Mouse (Mus musculus) neural tube, embryonic 13.5 days (tissue): ENCODE data around the gene Glrb. TPM values are rescaled to one million over a fixed set of nuclear protein-coding genes. Genes with fewer than 3 reads are reported as not detected.

ENCODE experiments used
- ATAC-seq: fragments of 200-750 bp; cut with Nextera tagmentation; 2 replicates; pipeline ENCODE4 v1.8.0; 2017; ENCODE audit warnings: low read depth, mild to moderate bottlenecking, moderate TSS enrichment, moderate library complexity
- H3K27ac ChIP-seq: fragments of 300-500 bp; sonication (generic); replicated peaks from 2 replicates; pipeline ENCODE4 v1.5.1; 2015; ENCODE audit warnings: moderate library complexity, mild to moderate bottlenecking, inconsistent platforms
- H3K27me3 ChIP-seq: fragments of 300-500 bp; sonication (generic); 2 replicates; pipeline ENCODE4 v1.6.1; 2015; ENCODE audit warnings: mild to moderate bottlenecking, inconsistent platforms
- H3K36me3 ChIP-seq: fragments of 300-500 bp; sonication (generic); 2 replicates; pipeline ENCODE4 v1.6.1; 2015; ENCODE audit warnings: mild to moderate bottlenecking, inconsistent platforms
- H3K4me1 ChIP-seq: fragments of 300-500 bp; sonication (generic); replicated peaks from 2 replicates; pipeline ENCODE4 v1.6.1; 2015; ENCODE audit warnings: inconsistent platforms
- H3K4me2 ChIP-seq: fragments of 300-500 bp; sonication (generic); 2 replicates; pipeline ENCODE4 v1.6.1; 2015; ENCODE audit warnings: inconsistent platforms, mild to moderate bottlenecking, moderate library complexity
- H3K4me3 ChIP-seq: fragments of 300-500 bp; sonication (generic); 2 replicates; pipeline ENCODE4 v1.5.1; 2015; ENCODE audit warnings: mild to moderate bottlenecking, inconsistent platforms
- H3K9ac ChIP-seq: fragments of 300-500 bp; sonication (generic); 2 replicates; pipeline ENCODE4 v1.6.1; 2015; ENCODE audit warnings: moderate library complexity, mild to moderate bottlenecking, inconsistent platforms
- H3K9me3 ChIP-seq: fragments of 300-500 bp; sonication (generic); 2 replicates; pipeline ENCODE4 v1.6.1; 2016; ENCODE audit warnings: inconsistent platforms
- WGBS: fragments of 180-500 bp; shearing (Covaris S2); methylation state at CpG from one replicate; pipeline ENCODE4 v1.1.7; 2015; 5-methylcytosine and 5-hydroxymethylcytosine counted together
- polyA plus RNA-seq: library from polyadenylated mRNA; unstranded; fragments of >200 nt; fragmentation: Nextera tagmentation; extraction: Ambion mirVana; gene quantifications from 2 replicates; pipeline ENCODE4 v1.2.1, GENCODE M21; 2015

Glrb gene
- polyA plus RNA-seq, 1 experiment from 2014 or later, result 22.7 TPM

DNA sequence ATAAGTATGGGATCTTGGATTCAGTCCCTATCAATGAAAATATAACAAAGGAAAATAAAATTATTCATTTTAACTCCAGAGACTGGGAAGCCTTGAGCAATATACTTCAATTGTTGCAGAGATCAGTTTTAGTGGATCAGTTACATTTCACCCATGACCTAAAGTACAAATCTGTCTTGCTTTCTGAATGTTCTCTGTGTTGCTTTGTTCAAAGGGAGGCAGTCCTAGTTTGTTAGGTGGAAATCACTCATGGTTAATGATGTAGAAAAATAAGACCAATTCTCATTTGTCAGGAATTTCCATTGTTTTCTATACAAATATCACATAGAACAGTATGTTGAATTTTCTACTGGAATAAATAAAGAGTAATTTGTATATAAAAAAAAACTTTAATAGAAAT, 99.7 kb downstream of the Glrb start:
- no peak overlapping the region for H3K4me2 ChIP-seq
- no peaks in the 10 kb centered on the region for H3K4me1 ChIP-seq
- no peak for ATAC-seq
- H3K9ac ChIP-seq, result no peak overlapping the region
- H3K9me3 ChIP-seq, result no peaks in the 10 kb centered on the region
- no peaks in the 10 kb centered on the region for H3K36me3 ChIP-seq
- H3K4me3 ChIP-seq, result no peak overlapping the region
- H3K27me3 ChIP-seq, result no peaks in the 10 kb centered on the region
- H3K27ac ChIP-seq, result no peak overlapping the region

DNA sequence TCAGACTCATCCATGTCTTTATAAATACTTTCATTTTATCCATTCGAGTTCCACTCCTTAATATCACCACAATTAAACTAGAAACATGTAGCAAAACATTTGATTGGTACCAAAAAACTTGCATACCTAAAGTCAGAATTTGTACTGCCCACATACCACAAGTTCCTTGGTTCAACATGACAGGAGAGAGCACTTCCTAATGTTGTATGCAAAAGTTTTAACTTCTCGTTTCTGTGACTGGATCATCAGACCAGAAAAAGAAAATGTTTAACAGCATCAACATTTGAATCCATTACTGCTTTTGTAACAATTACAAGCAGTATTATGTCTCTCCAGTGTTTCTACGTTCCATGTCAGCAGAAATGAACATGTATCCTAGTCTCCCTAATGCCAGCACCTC, 101.2 kb downstream of the Glrb start:
- no peaks in the 10 kb centered on the region for H3K9me3 ChIP-seq
- no peak overlapping the region for H3K4me2 ChIP-seq
- H3K4me1 ChIP-seq, result no peaks in the 10 kb centered on the region
- no peak overlapping the region for H3K9ac ChIP-seq
- H3K27me3 ChIP-seq, result no peaks in the 10 kb centered on the region
- 82% methylated on average over 3 of the region's 3 CpGs for WGBS
- no peak overlapping the region for H3K4me3 ChIP-seq
- no peaks in the 10 kb centered on the region for H3K36me3 ChIP-seq
- no peak for ATAC-seq
- H3K27ac ChIP-seq, result no peak overlapping the region

DNA sequence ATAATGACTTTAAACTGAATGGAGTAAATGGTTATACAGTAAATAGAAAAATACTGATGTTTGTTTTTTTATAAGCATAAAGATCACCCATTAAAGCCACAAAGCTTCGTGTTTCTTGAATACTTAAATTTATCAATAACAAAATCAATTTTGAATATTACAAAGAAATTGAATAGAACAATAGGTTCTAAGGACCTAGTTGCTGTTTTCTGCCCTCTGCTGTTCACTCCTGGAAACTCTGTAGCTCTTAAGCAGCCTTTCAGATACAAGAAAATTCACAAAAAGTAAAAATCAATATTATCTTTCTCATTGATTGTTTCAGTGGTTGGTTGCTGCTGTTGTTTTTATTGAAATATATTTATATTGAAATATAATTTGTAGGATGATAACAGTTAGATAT, 108.1 kb downstream of the Glrb start:
- no peaks in the 10 kb centered on the region for H3K9me3 ChIP-seq
- no peak overlapping the region for H3K4me3 ChIP-seq
- H3K4me2 ChIP-seq, result no peak overlapping the region
- no peak overlapping the region for H3K9ac ChIP-seq
- no peaks in the 10 kb centered on the region for H3K27me3 ChIP-seq
- ATAC-seq, result no peak
- no peak overlapping the region for H3K27ac ChIP-seq
- 6% methylated on average over 1 of the region's 1 CpGs for WGBS
- no peaks in the 10 kb centered on the region for H3K36me3 ChIP-seq
- peaks cover 2% of the 10 kb centered on the region; the same call in 1 of the 2 replicates for H3K4me1 ChIP-seq

DNA sequence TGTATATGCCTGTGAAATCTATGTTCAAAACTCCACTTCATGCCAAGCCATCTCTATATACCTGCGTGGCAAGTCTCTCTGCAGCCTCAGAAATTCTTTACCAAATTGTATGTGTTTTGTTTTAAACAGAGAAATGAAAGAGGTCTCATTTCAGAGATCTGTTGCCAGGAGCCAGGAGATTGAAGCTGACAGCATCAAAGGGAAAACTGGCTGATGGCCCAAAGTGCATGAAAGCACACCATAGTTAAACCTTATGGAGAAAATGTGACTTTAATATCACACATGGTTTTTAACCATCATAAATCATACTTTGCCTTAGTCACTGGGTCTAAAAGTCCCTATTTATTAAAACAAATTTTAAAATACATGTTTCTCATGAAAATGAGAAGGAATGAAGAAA, 109.6 kb downstream of the Glrb start:
- H3K27me3 ChIP-seq, result no peaks in the 10 kb centered on the region
- ATAC-seq, result no peak
- 0 out of 2 replicates have a peak overlapping the region, but pooled peaks have one; percentile 42 for H3K27ac ChIP-seq
- H3K4me1 ChIP-seq, result peaks cover 16% of the 10 kb centered on the region
- H3K4me3 ChIP-seq, result no peak overlapping the region
- no peaks in the 10 kb centered on the region for H3K36me3 ChIP-seq
- no peaks in the 10 kb centered on the region for H3K9me3 ChIP-seq
- WGBS, result 72% methylated on average over 1 of the region's 1 CpGs
- H3K4me2 ChIP-seq, result no peak overlapping the region
- H3K9ac ChIP-seq, result no peak overlapping the region

DNA sequence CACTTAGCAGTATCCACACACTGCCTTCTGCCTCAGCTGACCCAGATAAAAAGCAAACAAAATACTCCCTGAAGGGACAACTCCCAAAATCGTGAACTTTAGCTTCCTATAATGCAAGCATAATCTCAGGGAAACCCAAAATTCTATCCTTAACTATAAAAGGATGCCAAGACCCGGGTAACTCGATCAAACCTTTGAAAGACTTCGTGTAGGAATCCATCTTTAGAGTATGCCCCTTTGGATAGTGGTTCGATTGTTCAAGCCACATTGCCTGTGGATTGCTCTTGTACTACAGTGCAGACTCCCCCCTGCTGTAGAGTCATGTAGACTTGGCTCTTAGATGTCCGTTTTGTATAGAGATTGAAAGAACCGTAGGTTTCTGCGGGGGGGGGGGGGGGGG, 110.2 kb downstream of the Glrb start:
- peak; percentile 25 for ATAC-seq
- WGBS, result 45% methylated on average over 8 of the region's 8 CpGs
- no peaks in the 10 kb centered on the region for H3K27me3 ChIP-seq
- H3K4me1 ChIP-seq, result peaks cover 22% of the 10 kb centered on the region
- no peaks in the 10 kb centered on the region for H3K36me3 ChIP-seq
- H3K4me2 ChIP-seq, result peak overlapping the region; percentile 74
- peak overlapping the region; percentile 90 for H3K9ac ChIP-seq
- peak overlapping the region; percentile 95 for H3K27ac ChIP-seq
- no peaks in the 10 kb centered on the region for H3K9me3 ChIP-seq
- peak overlapping the region; percentile 76 for H3K4me3 ChIP-seq

DNA sequence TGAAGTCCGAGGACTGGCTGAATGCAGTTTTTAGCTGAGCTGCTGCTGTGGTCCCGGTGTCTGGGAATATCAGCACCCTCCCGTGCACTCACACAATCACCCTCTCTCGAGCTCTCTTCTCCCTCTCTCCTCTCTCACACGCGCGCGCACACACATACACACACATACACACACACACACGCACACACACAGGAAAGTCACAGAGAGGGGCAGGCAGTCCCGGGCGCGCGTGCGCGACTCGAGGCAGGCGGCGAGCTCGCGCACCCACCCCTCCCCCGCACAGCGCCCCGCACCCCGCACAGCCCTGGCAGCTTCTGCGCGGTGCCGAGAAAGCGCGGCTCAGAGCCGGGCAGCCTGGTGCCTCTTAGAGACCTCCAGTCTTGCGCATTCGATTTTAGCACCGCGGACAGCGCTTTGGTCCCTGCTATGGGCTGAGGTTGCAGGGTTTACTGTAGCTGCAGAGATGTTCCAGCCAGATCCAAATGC, 110.8 kb downstream of the Glrb start, which contains the start of gene Gria2:
Gria2 (minus strand) TSS at position 240 of the 486 bp plus-strand sequence.
- Histone ChIP-seq H3K9me3 (no peaks in the 10 kb centered on the region), H3K4me2 (peak within 1 kb of the TSS; percentile 74), H3K9ac (peak within 1 kb of the TSS; percentile 90), H3K27ac (peak within 1 kb of the TSS; percentile 95), H3K27me3 (no peaks in the 10 kb centered on the region), H3K36me3 (no peaks in the 10 kb centered on the region), H3K4me3 (peak within 1 kb of the TSS; percentile 76), H3K4me1 (peaks cover 26% of the 10 kb centered on the region)
- peak; percentile 94 for ATAC-seq
- WGBS, result 0% methylated on average over 35 of the region's 35 CpGs

DNA sequence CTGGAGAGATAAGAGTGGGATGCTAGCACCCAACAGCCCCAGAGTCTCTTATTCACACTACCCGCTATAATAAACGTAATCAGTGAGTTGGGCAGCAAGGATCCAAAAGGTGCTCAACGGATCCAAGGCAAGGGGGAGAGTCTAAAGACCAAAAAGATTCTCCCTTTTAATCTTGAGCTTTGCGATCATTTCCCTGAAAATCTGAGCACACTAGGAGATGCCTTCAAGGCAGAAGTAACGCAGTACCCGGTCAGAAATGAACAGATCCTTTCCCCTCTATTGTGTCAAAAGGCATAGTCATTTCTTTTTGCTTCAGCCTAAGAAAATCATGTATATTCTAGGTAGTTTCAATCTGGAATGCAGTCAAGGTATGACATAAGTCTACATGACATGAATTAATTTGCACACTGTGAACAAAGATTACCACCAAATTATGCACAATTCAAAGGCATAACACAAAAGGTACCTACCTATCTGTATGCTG, 111.6 kb downstream of the Glrb start:
- Histone ChIP-seq H3K27ac (peak overlapping the region; percentile 95), H3K36me3 (no peaks in the 10 kb centered on the region), H3K27me3 (no peaks in the 10 kb centered on the region), H3K4me1 (peaks cover 26% of the 10 kb centered on the region), H3K9ac (peak overlapping the region; percentile 90), H3K4me3 (peak overlapping the region; percentile 76), H3K9me3 (no peaks in the 10 kb centered on the region), H3K4me2 (peak overlapping the region; percentile 74)
- peak; percentile 6; the same call in 1 of the 2 replicates for ATAC-seq
- WGBS, result 9% methylated on average over 6 of the region's 6 CpGs

DNA sequence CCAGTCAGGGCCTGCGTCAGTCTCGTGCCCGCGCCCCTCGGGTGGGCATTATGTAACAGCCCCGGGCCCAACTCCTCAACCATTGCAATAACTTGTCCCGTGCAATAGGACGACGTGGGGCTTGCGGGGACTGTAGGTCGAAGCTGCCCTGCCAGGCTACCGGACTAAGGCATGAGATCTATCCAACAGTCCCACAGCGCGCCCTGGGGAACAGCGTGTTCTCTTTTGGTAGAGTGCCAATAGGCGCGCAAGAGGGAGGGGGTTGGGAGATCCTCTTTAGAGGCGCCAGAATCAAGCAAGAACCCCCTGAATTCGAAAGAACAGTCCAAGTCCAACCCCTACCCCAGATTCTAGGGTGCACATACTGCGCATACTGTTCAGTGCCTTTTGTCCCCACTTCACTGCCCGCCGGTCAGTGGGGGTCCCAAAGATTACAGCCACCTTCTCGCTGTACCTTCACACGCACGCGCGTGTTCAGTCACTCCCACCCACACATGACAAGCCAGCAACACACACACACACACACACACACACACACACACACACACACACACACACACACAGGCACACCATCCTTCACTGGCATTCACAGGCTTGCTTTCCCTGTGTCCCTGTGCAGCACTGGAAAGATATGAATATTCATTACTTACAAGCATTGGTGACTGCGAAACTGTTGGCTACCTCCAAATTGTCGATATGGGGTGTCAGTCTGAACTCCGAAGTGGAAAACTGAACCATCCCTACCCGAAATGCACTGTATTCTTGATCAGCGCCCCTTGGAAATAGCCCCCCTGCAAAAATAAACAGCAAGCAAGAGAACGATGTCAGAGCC, 112.2 kb downstream of the Glrb start:
- Histone ChIP-seq H3K27ac (peak overlapping the region; percentile 95), H3K4me3 (peak overlapping the region; percentile 76), H3K9me3 (no peaks in the 10 kb centered on the region), H3K27me3 (no peaks in the 10 kb centered on the region), H3K4me2 (peak overlapping the region; percentile 74), H3K9ac (peak overlapping the region; percentile 90), H3K4me1 (peaks cover 26% of the 10 kb centered on the region), H3K36me3 (no peaks in the 10 kb centered on the region)
- peak; percentile 59 for ATAC-seq
- WGBS, result 4% methylated on average over 33 of the region's 33 CpGs

DNA sequence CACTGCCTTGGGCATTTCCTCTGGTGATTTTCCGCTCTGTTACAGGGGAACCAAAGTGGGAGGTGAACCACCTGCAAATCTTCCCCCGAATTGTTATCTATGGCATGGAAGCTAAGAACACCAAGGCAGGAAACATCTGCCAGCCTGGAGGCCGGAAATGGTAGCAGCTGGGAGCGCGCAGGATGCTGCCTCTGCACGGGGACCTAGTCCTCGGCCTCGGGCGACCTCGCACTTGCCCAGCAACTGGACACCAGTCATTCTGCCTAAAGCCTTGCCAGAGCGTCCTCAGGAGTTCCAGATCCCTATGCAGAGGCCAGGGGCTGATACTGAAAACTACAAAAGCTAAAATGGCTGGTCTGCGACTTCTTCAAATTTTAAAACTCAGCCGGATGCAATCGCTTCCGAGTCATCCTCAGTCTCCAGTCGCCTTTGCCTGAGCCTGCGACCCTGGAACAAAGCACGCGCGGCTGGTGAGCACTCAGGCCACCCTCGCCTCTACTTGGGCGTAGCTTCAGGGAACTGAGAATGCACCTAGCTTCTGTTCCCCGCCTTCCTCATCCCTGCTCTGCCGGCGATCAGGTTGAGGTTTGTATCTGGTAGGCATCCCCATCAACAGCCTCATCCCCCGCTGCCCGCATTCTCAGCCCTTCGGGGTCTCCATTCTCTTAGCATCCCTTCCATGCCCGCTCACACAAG, 113.0 kb downstream of the Glrb start:
- no peaks in the 10 kb centered on the region for H3K36me3 ChIP-seq
- no peaks in the 10 kb centered on the region for H3K27me3 ChIP-seq
- ATAC-seq, result peak; percentile 13
- H3K9me3 ChIP-seq, result no peaks in the 10 kb centered on the region
- peak overlapping the region; percentile 76 for H3K4me3 ChIP-seq
- peak overlapping the region; percentile 74 for H3K4me2 ChIP-seq
- H3K4me1 ChIP-seq, result peaks cover 26% of the 10 kb centered on the region
- peak overlapping the region; percentile 90 for H3K9ac ChIP-seq
- WGBS, result 2% methylated on average over 29 of the region's 29 CpGs
- H3K27ac ChIP-seq, result peak overlapping the region; percentile 95

DNA sequence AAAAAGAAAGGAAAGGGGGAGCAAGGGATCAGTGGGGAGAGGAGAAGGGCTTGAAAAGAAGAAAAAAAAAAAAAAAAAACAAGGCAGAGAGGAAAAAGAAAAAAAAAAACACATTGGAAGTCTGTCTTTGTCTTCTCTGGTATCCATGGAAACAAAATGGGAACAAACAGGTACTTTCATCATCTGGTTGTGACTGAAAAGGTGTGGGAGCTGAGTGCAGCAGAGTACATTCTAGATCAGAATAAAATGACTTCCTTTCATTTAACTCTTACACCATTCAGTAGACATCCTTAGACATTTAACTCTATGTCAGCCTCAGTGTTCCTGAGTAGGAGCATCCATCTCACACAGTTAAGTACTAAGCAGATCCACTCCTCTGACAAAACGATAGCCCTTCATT, 115.5 kb downstream of the Glrb start:
- Histone ChIP-seq H3K4me1 (peaks cover 26% of the 10 kb centered on the region), H3K4me2 (peak overlapping the region; percentile 74), H3K9ac (no peak overlapping the region), H3K27ac (no peak overlapping the region), H3K4me3 (0 out of 2 replicates have a peak overlapping the region, but pooled peaks have one; percentile 2), H3K36me3 (no peaks in the 10 kb centered on the region), H3K9me3 (no peaks in the 10 kb centered on the region), H3K27me3 (no peaks in the 10 kb centered on the region)
- no peak for ATAC-seq
- 83% methylated on average over 1 of the region's 1 CpGs for WGBS

DNA sequence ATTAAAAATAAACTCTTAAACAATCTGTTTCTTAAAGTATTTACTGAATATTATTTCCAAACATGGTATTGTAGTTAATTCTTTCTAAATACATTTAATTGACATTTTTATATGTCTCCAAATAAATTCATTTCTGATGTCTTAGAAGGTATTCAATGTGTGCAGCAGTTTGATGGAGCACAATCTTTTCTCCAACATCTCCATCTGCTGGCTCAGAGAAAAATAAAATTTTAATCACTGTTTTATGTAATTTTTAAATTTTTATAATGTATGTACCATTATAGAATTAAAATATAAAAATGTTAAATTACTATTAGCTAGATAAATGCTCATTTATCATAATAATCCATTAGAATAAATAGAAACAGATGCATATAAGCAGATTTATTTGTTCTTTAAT, 116.7 kb downstream of the Glrb start:
- H3K4me1 ChIP-seq, result peaks cover 26% of the 10 kb centered on the region
- no peaks in the 10 kb centered on the region for H3K36me3 ChIP-seq
- no peaks in the 10 kb centered on the region for H3K27me3 ChIP-seq
- H3K4me3 ChIP-seq, result no peak overlapping the region
- H3K9me3 ChIP-seq, result no peaks in the 10 kb centered on the region
- ATAC-seq, result no peak
- no peak overlapping the region for H3K9ac ChIP-seq
- no peak overlapping the region for H3K27ac ChIP-seq
- no peak overlapping the region for H3K4me2 ChIP-seq

DNA sequence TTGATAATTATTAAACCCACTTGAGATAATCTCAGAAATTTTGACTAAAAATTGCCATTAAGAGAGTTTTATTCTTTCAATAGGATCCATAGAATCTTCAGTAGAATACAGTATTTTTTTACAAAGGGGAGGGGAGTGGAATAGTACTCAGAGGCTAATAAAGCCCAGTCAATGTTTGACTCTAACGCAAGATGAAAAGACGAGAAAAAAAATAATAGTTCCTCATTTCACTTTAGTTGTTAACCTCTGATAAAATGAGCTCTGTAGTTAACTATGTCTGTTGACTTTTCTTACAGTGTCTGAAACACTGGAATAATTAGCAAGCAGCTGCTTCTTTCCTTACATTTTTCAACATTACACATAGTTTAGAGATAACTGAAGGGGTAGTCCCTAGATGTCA, 118.2 kb downstream of the Glrb start:
- no peaks in the 10 kb centered on the region for H3K9me3 ChIP-seq
- ATAC-seq, result no peak
- 88% methylated on average over 2 of the region's 2 CpGs for WGBS
- H3K27ac ChIP-seq, result no peak overlapping the region
- H3K4me3 ChIP-seq, result no peak overlapping the region
- peaks cover 24% of the 10 kb centered on the region for H3K4me1 ChIP-seq
- H3K4me2 ChIP-seq, result no peak overlapping the region
- H3K36me3 ChIP-seq, result no peaks in the 10 kb centered on the region
- no peaks in the 10 kb centered on the region for H3K27me3 ChIP-seq
- no peak overlapping the region for H3K9ac ChIP-seq
